Mouse (Mus musculus): ENCODE data around the gene Amz2.
A peak's percentile ranks its signal among the peaks of the same experiment; 100 is the strongest.

Gene Amz2

DNA sequence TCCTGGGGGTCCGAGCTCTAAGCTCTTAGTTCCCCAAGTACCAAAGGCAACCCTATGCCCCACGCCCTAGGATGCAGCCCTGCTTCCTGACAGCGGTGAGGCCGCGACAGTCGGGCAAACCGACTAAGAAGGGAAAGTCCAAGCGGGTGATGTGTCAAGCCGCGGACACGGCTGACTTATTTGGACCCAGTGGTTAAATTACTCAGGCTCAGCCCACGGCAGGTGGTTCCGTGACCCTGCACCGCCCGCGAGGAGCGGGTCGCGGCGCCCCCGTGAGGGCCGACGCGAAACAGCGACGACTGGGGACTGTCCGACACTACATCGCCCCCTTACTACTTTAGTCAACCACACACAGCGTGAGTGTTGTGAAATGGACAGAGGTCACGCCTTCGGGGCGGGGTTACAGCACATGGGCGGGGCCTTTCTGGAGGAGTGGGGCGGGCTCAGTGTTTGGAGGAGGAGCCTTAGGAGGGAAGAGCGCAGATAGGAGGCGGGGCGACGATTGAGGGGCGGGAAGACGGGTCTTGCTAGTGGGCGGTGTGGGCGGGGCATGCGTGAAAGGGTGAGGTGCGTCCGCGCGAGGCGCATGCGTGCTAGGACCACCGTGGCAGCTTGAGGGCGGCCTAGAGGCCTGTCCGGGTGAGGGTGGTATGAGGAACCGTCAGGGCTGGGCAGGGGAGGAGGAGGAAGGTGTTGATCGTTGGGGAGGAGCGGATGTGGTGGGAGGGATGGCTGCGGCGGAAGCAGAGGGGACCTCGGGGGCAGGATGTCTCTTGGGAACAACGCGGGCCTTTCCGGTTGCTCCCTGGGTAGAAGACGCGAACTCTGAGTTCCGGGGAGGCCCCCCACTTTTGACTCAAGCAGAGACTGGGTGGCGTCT, at the start of gene Amz2:
Gene Amz2 (plus strand): TSS at position 555 of the 880 bp plus-strand sequence.
- TF ChIP-seq GATA4 (IDR thresholded peaks at IDR 0.05; ENCODE audit: insufficient replicate concordance, low read length), result peak; percentile 58; the same call in 1 of the 2 replicates

- TF ChIP-seq GATA4 (IDR thresholded peaks at IDR 0.05; ENCODE audit: insufficient replicate concordance, low read length), result no peak
These were observed 49.1 kb upstream of the Amz2 start for GRCm38 (mm10) chr11:109376484-109377143.

- TF ChIP-seq GATA4 (IDR thresholded peaks at IDR 0.05; ENCODE audit: insufficient replicate concordance, low read length), result no peak
These were observed 48.3 kb upstream of the Amz2 start for GRCm38 (mm10) chr11:109377477-109377876.

GRCm38 (mm10) chr11:109378051-109378450, 47.7 kb upstream of the Amz2 start:
- TF ChIP-seq GATA4 (IDR thresholded peaks at IDR 0.05; ENCODE audit: insufficient replicate concordance, low read length), result peak; percentile 82

DNA sequence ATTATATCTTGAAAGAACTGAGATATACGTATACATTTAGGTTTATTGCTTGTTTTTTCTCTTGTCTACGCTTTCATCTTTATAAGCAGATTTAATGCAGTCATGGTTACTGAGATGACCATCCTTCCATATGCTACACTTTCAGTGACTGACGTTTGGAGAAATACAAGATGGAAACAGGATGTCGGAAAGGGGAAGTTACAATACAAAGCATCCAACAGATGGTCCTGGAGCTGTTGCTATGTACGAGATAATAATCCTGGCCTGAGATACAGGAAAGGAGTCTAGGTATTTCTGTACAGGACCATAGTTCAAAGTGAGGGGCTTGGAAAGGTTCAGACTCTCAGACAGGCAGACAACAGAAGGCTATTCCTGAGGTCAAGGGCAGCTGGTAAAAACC, 45.1 kb upstream of the Amz2 start:
- TF ChIP-seq GATA4 (IDR thresholded peaks at IDR 0.05; ENCODE audit: insufficient replicate concordance, low read length), result no peak

GRCm38 (mm10) chr11:109385296-109385695, 40.5 kb upstream of the Amz2 start:
- TF ChIP-seq GATA4 (IDR thresholded peaks at IDR 0.05; ENCODE audit: insufficient replicate concordance, low read length), result no peak

DNA sequence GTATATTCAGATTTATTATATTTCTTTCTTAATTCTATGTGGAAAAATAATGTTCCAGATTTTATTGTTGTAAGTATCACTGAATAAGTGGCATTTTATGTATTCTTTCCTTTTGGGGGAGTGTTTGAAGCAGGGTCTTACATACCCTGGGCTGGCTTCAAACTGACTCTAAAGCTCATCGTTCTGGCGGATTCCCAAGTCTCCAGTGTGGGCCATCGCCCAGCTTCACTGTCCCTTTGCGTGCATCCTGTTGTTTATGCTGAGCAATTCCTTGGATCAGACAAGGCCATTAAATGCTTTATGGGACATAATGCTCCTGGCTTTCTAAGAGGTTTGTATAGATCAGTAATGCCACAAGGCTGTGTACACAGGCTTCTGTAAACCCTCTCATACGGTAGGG, 36.7 kb upstream of the Amz2 start:
- no peak for TF ChIP-seq GATA4 (IDR thresholded peaks at IDR 0.05; ENCODE audit: insufficient replicate concordance, low read length)

DNA sequence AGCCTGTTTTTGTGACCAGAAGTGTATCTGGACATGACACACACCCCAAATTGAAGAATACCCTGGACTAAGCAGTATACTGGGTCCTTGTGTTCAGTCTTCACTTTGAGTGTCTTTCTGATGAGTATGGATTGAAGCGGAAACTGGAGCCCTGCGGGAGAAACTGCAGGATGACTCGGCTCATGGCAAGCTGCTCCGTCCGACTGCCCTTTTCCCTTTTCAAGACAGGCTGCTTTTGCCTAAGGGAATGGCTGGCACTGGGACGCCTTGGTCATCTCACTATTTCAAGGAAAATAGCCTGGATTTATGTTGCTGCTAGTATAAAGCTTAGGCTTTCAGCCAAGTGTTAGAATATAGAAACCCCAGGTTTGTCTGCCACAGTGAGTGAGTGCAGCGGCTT, 34.5 kb upstream of the Amz2 start:
- no peak for TF ChIP-seq GATA4 (IDR thresholded peaks at IDR 0.05; ENCODE audit: insufficient replicate concordance, low read length)

GRCm38 (mm10) chr11:109391760-109392159, 34.0 kb upstream of the Amz2 start:
- no peak for TF ChIP-seq GATA4 (IDR thresholded peaks at IDR 0.05; ENCODE audit: insufficient replicate concordance, low read length)

- TF ChIP-seq GATA4 (IDR thresholded peaks at IDR 0.05; ENCODE audit: insufficient replicate concordance, low read length), result no peak
These were observed 33.1 kb upstream of the Amz2 start for GRCm38 (mm10) chr11:109392601-109393000.

GRCm38 (mm10) chr11:109394758-109395157, 31.0 kb upstream of the Amz2 start:
- no peak for TF ChIP-seq GATA4 (IDR thresholded peaks at IDR 0.05; ENCODE audit: insufficient replicate concordance, low read length)

- TF ChIP-seq GATA4 (IDR thresholded peaks at IDR 0.05; ENCODE audit: insufficient replicate concordance, low read length), result no peak
These were observed 30.5 kb upstream of the Amz2 start for GRCm38 (mm10) chr11:109395291-109395690.

GRCm38 (mm10) chr11:109406431-109406830, 19.3 kb upstream of the Amz2 start:
- no peak for TF ChIP-seq GATA4 (IDR thresholded peaks at IDR 0.05; ENCODE audit: insufficient replicate concordance, low read length)

DNA sequence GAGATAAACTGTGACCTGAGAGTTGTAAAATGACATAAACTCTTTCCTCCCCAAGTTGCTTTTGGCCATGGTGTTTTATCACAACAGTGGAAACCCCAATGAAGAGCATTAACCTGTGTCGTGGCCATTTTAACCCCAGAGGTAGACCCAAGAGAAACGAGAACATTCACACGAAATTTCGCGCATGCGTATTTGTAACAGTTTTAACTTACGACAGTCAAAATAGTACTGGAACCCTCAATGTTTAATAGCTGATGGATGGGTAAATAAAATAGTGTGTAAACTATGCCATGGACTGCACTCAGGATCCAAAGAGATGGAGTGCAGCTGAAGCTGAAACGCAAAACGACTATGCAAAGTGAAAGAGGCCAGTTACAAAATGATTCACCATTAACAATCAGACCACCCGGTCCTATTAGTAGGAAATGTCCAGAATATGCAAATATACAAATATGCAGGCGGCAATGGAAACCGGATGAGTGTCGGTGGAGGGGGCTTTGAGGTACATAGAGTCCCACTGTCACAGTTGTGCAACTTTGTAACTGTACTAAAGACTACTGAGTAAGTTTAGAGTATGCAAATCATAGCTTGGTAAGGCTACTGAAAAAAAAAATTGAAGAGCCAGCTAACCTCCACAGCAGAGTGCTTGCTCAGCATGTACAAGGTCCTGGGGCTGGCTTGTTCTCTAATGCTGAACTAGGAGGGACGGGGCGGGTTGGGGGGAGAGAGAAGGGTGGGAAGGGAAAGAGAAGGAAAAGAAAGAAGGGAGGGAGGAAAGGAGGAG, 15.4 kb upstream of the Amz2 start:
- TF ChIP-seq GATA4 (IDR thresholded peaks at IDR 0.05; ENCODE audit: insufficient replicate concordance, low read length), result no peak

- no peak for TF ChIP-seq GATA4 (IDR thresholded peaks at IDR 0.05; ENCODE audit: insufficient replicate concordance, low read length)
These were observed 12.1 kb upstream of the Amz2 start, which contains the start of gene 9930022D16Rik for GRCm38 (mm10) chr11:109413617-109414016. 9930022D16Rik (plus strand) TSS chr11:109413917.

All from liver, adult (tissue).